Mouse (Mus musculus) intestine, embryonic 15.5 days (tissue): ENCODE measurements around the gene Uba2. TPM values are rescaled to one million over a fixed set of nuclear protein-coding genes. Genes with fewer than 3 reads are reported as not detected.

Experiments used
- ATAC-seq: fragments of 200-750 bp; cut with Nextera tagmentation; 2 replicates; pipeline ENCODE4 v1.8.0; 2017; ENCODE audit warnings: moderate TSS enrichment, moderate library complexity
- H3K27ac ChIP-seq: fragments of 300-500 bp; sonication (generic); 2 replicates; pipeline ENCODE4 v1.5.1; 2015; ENCODE audit warnings: mild to moderate bottlenecking, inconsistent platforms
- H3K27me3 ChIP-seq: fragments of 300-500 bp; sonication (generic); replicated peaks from 2 replicates; pipeline ENCODE4 v1.6.1; 2015; ENCODE audit warnings: inconsistent platforms
- H3K36me3 ChIP-seq: fragments of 300-500 bp; sonication (generic); 2 replicates; pipeline ENCODE4 v1.6.1; 2015; ENCODE audit warnings: inconsistent platforms
- H3K4me1 ChIP-seq: fragments of 300-500 bp; sonication (generic); replicated peaks from 2 replicates; pipeline ENCODE4 v1.6.1; 2015; ENCODE audit warnings: inconsistent platforms
- H3K4me2 ChIP-seq: fragments of 300-500 bp; sonication (generic); replicated peaks from 2 replicates; pipeline ENCODE4 v1.6.1; 2015; ENCODE audit warnings: mild to moderate bottlenecking, inconsistent platforms
- H3K4me3 ChIP-seq: fragments of 300-500 bp; sonication (generic); replicated peaks from 2 replicates; pipeline ENCODE4 v1.5.1; 2015; ENCODE audit warnings: inconsistent platforms
- H3K9ac ChIP-seq: fragments of 300-500 bp; sonication (generic); 2 replicates; pipeline ENCODE4 v1.6.1; 2015; ENCODE audit warnings: inconsistent platforms
- H3K9me3 ChIP-seq: fragments of 300-500 bp; sonication (generic); 2 replicates; pipeline ENCODE4 v1.6.1; 2016; ENCODE audit warnings: inconsistent platforms
- WGBS: fragments of 180-500 bp; shearing (Covaris S2); methylation state at CpG from one replicate; pipeline ENCODE4 v1.1.7; 2015; 5-methylcytosine and 5-hydroxymethylcytosine counted together
- polyA plus RNA-seq: library from polyadenylated mRNA; unstranded; fragments of >200 nt; fragmentation: Nextera tagmentation; extraction: Ambion mirVana; gene quantifications from 2 replicates; pipeline ENCODE4 v1.2.1, GENCODE M21; 2015

Gene Uba2
- polyA plus RNA-seq, 1 experiment from 2014 or later: 168 TPM

DNA sequence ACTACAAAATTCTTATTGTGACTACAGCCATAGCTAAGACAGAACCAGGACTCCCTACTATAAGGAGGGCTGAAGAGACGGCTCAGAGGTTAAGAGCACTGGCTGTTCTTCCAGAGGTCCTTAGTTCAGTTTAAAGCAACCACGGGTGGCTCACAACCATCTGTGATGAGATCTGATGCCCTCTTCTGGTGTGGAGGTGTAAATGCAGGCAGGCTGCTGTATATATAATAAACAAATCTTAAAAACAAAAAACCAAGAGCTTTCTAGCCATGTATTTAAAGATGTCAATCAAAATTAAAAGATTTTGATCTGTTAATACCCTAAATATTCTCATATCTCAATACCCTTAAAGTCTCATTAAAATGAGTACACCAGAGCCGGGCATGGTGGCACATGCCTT lies 10.2 kb downstream of the Uba2 start:
- WGBS: 94% methylated on average over 3 of the region's 3 CpGs
- peaks cover 65% of the 10 kb centered on the region for H3K36me3 ChIP-seq

DNA sequence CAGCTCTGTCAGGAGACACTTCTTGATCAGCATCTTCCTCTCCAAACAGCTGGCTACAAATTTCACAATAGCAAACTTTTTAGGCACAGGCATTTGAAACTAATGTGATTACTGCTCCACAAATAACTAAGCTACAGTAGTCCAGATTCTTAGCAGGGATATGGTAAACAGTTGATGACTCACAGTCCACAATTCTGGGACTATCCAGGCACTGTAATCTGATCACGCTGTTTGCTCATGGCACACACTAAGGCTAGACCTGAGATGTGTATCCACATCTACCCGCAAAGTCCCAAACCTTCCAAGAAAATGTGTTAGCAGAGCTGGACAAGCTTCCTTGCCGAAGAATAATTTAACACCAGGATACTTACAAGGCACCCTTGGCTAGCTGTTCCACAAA lies 11.4 kb downstream of the Uba2 start:
- H3K9me3 ChIP-seq: no peaks in the 10 kb centered on the region
- H3K27ac ChIP-seq: no peak overlapping the region
- no peak overlapping the region for H3K4me3 ChIP-seq
- WGBS: 93% methylated on average over 3 of the region's 3 CpGs
- no peak for ATAC-seq
- peaks cover 66% of the 10 kb centered on the region for H3K36me3 ChIP-seq
- H3K27me3 ChIP-seq: no peaks in the 10 kb centered on the region
- no peak overlapping the region for H3K9ac ChIP-seq
- H3K4me2 ChIP-seq: no peak overlapping the region
- H3K4me1 ChIP-seq: no peaks in the 10 kb centered on the region

More for the DNA sequence above, 10.2 kb downstream of the Uba2 start:
- no peak overlapping the region for H3K4me2 ChIP-seq
- no peak for ATAC-seq
- H3K4me1 ChIP-seq: no peaks in the 10 kb centered on the region
- H3K4me3 ChIP-seq: no peak overlapping the region
- H3K9ac ChIP-seq: no peak overlapping the region
- no peaks in the 10 kb centered on the region for H3K9me3 ChIP-seq
- no peak overlapping the region for H3K27ac ChIP-seq
- H3K27me3 ChIP-seq: no peaks in the 10 kb centered on the region

DNA sequence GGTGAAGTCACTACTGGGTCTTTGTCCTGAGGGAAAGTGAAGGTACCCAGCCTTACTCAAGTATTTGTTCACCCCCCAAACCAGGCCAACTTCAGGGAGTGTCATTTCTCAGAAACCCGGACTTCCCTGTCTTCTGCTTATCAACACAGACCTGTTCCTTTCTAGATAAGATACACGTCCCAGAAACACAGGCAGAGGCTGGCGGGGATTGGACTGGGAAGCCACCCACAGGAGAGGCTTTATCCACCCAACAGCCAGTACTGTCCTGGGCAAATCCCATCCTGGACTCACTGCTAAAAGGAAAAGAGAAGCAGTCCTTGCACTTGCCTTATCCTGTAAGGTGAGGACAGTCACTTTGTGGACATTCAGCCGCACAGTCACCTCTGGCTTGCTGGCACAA lies 22.2 kb downstream of the Uba2 start:
- H3K9ac ChIP-seq: no peak overlapping the region
- no peak overlapping the region for H3K27ac ChIP-seq
- no peaks in the 10 kb centered on the region for H3K27me3 ChIP-seq
- peak; percentile 36; the same call in 1 of the 2 replicates for ATAC-seq
- H3K36me3 ChIP-seq: peaks cover 80% of the 10 kb centered on the region
- H3K4me1 ChIP-seq: no peaks in the 10 kb centered on the region
- no peak overlapping the region for H3K4me2 ChIP-seq
- no peak overlapping the region for H3K4me3 ChIP-seq
- 76% methylated on average over 4 of the region's 4 CpGs for WGBS
- no peaks in the 10 kb centered on the region for H3K9me3 ChIP-seq

DNA sequence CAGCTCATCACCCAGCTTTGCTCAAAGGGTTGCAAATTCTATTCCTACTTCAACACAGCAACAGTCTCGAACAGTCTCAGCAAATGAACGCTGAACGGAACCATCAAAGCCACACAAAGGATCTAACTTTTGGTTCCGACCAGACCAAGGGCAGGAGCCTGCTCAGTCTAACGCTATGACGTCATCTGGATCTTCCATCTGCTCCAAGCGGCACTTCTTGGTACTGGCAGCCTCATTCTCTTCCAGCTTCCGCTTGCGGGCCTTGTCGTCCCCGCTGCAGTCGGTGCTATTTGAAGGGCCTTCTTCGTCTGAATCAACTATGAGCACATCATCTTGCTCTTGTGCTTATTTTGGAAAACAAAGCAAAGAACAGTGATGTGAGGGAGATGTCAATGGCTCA lies 28.3 kb downstream of the Uba2 start:
- WGBS: 96% methylated on average over 13 of the region's 13 CpGs
- no peak overlapping the region for H3K4me2 ChIP-seq
- ATAC-seq: no peak
- peaks cover 53% of the 10 kb centered on the region for H3K36me3 ChIP-seq
- H3K9me3 ChIP-seq: no peaks in the 10 kb centered on the region
- H3K27ac ChIP-seq: no peak overlapping the region
- no peak overlapping the region for H3K9ac ChIP-seq
- no peak overlapping the region for H3K4me3 ChIP-seq
- H3K27me3 ChIP-seq: no peaks in the 10 kb centered on the region
- H3K4me1 ChIP-seq: no peaks in the 10 kb centered on the region

DNA sequence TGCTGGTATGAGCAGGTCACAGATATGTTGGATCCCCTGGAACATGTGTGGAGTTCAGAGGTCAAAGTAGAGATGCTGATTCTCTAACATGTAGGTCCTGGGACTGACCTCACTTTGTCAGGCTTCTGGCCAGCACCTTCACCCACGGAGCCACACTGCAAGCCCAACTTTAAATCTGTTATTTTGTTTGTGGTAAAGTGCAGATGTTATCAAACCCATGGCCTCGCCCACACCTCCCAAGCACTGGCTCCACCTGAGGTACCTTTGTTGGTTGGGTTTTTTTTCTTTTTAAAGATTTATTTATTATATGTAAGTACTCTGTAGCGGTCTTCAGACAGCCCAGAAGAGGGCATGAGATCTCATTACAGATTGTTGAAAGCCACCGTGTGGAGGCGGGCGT lies 29.9 kb downstream of the Uba2 start:
- H3K9ac ChIP-seq: no peak overlapping the region
- WGBS: 90% methylated on average over 6 of the region's 6 CpGs
- H3K4me3 ChIP-seq: no peak overlapping the region
- H3K36me3 ChIP-seq: peaks cover 42% of the 10 kb centered on the region
- H3K4me1 ChIP-seq: no peaks in the 10 kb centered on the region
- H3K4me2 ChIP-seq: no peak overlapping the region
- H3K9me3 ChIP-seq: no peaks in the 10 kb centered on the region
- H3K27ac ChIP-seq: no peak overlapping the region
- no peaks in the 10 kb centered on the region for H3K27me3 ChIP-seq
- ATAC-seq: no peak; the same call in 1 of the 2 replicates

DNA sequence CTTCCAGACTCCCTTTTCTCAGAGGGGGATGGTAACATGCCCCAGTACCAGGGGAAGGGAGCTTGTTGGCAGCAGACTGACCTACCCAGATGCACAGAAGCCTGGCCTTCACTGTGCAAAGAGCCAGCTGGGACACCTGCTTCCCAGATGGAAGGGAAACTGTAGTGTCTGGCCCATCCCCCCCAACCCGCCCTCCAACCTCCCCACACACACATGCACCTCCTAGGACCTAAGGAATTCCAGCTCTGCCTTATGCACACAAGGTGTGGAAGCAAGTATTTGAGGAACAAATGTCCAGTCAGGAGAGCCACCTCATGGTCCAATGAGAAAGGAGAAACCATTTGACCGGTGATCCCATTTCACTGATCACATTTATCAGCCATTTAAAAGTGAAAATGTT lies 35.1 kb downstream of the Uba2 start:
- peaks cover 17% of the 10 kb centered on the region for H3K4me1 ChIP-seq
- no peaks in the 10 kb centered on the region for H3K9me3 ChIP-seq
- ATAC-seq: no peak
- H3K4me2 ChIP-seq: no peak overlapping the region
- H3K9ac ChIP-seq: no peak overlapping the region
- no peak overlapping the region for H3K4me3 ChIP-seq
- no peaks in the 10 kb centered on the region for H3K27me3 ChIP-seq
- no peak overlapping the region for H3K27ac ChIP-seq
- WGBS: 74% methylated on average over 2 of the region's 2 CpGs
- no peaks in the 10 kb centered on the region for H3K36me3 ChIP-seq

DNA sequence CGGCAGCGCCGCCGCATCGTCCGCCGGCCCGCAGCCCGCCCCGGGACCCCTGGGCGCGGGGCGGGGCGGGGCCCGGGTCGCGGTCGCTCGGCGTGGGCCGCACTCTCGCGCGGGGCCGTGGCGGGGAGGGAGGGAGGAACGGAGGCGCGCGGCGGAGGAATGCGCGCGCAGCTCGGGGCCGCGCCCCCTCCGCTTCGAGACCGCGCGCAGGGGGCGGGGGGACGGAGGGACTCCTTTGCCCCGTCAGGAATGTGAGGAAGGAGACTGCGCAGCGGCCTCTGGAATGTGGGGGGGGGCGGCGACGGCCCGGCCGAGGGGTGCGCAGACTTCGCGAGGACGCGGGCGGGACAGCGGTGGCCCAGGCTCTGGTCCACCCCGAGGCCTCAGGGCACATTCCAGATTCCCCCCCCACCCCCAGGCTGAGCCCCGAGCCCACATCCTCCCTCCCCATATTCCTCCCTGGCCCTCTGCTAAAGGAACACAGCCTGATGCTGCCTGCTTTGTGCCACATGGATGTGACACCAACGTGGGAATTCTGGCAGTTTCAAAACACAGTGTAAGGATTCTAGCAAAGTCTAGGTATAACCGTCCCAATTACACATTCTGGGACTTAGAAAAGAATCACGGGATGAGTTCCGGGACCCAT lies 36.2 kb downstream of the Uba2 start, which contains the start of gene Wtip:
TSS of gene Wtip (minus strand) at position 152 of the 646 bp plus-strand sequence.
- H3K36me3 ChIP-seq: no peaks in the 10 kb centered on the region
- H3K9me3 ChIP-seq: no peaks in the 10 kb centered on the region
- H3K9ac ChIP-seq: peak within 1 kb of the TSS; percentile 83
- peak within 1 kb of the TSS; percentile 76 for H3K27ac ChIP-seq
- peak within 1 kb of the TSS; percentile 89 for H3K4me3 ChIP-seq
- 1% methylated on average over 46 of the region's 65 CpGs for WGBS
- H3K27me3 ChIP-seq: no peaks in the 10 kb centered on the region
- H3K4me1 ChIP-seq: peaks cover 17% of the 10 kb centered on the region
- H3K4me2 ChIP-seq: peak within 1 kb of the TSS; percentile 74
- peak; percentile 91 for ATAC-seq

DNA sequence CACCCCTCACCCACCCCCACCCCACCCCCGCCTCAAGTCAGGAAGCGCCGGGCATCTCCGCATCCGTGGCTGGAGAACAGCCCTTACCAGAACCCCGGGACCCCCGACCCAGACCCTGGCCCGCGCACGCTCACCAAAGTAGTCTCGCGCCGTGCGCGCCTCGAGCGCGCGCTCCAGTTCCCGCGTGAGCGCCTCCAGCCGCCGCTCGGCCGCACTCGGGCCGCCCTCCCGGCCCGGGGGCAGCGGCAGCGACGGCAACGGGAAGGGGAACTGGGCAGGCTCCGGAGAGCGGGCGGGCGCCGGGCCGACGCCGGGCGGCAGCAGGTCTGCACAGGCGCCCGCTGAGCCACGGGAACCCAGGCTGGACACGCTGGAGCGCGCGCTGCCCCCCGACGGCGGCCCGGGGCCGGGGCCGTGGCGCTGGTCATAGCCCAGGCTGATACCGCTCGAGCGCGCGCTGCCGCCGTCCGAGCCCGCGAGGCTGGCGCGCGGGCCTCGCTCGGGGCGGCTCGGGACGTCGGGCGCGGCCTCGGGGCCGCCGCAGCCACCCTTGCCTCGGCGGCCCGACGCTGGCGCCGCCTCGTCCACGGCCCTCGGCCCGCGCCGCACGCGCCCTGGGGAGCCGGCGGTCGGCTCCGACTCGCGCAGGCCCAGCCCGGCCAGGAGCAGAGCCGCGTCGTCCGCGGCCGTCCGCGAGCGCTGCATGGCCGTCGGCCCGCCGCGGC lies 36.9 kb downstream of the Uba2 start:
- Histone ChIP-seq H3K4me1 (peaks cover 17% of the 10 kb centered on the region), H3K9me3 (no peaks in the 10 kb centered on the region), H3K36me3 (no peaks in the 10 kb centered on the region), H3K4me3 (peak overlapping the region; percentile 89), H3K27ac (peak overlapping the region; percentile 76), H3K4me2 (peak overlapping the region; percentile 74), H3K27me3 (no peaks in the 10 kb centered on the region), H3K9ac (peak overlapping the region; percentile 83)
- ATAC-seq: peak; percentile 80
- WGBS: under 1% methylated on average over 104 of the region's 116 CpGs

DNA sequence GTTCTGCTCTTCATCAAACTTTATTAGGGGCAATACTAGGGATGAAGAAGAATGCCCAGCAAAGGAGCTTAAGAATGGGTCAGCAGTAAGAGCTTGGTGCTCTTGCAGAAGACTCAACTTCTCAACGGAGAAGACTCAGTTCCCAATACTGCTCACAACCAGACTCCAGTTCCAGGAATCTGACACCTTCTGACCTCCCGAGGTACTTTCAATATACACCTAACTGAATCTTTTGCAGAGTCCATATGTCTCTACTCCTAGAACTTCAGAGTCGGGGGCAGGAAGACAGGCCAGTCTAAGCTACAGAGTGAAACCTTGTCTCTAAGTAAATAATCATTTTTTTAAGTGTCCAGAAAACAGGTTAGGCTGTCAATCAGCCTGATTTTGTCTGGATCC lies 37.4 kb downstream of the Uba2 start:
- ATAC-seq: peak; percentile 26; the same call in 1 of the 2 replicates
- Histone ChIP-seq H3K27me3 (no peaks in the 10 kb centered on the region), H3K4me1 (peaks cover 17% of the 10 kb centered on the region), H3K9ac (peak overlapping the region; percentile 83), H3K27ac (no peak overlapping the region), H3K9me3 (no peaks in the 10 kb centered on the region), H3K4me2 (peak overlapping the region; percentile 74), H3K36me3 (0 out of 2 replicates have a peak, but pooled peaks cover 4% of the 10 kb centered on the region), H3K4me3 (peak overlapping the region; percentile 89)
- whole genome bisulfite sequencing: 3% methylated on average over 3 of the region's 3 CpGs

DNA sequence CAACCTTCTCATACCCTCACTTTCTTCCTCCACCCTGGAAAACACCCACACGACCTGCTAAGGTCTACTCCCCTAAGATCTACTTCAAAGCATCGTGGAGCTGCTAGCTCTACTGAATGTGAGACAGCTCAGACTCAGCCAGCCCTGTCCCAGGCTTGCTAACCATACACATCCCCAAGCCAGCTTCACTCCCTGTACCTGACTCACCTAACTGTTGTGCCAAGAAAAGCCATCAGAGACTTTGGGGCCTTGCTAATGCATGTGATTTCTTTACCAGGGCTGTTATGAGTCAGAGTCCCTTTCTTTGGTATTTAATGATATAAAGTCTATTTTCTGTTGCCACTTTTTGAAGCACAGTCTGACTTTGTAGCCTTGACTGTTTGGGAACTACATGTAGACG lies 38.3 kb downstream of the Uba2 start:
- Histone ChIP-seq H3K9ac (peak overlapping the region; percentile 15; the same call in 1 of the 2 replicates), H3K27me3 (no peaks in the 10 kb centered on the region), H3K4me1 (peaks cover 17% of the 10 kb centered on the region), H3K27ac (no peak overlapping the region), H3K4me2 (peak overlapping the region; percentile 74), H3K9me3 (no peaks in the 10 kb centered on the region), H3K36me3 (0 out of 2 replicates have a peak, but pooled peaks cover 6% of the 10 kb centered on the region), H3K4me3 (no peak overlapping the region)
- no peak for ATAC-seq
- WGBS: 60% methylated on average over 3 of the region's 3 CpGs

DNA sequence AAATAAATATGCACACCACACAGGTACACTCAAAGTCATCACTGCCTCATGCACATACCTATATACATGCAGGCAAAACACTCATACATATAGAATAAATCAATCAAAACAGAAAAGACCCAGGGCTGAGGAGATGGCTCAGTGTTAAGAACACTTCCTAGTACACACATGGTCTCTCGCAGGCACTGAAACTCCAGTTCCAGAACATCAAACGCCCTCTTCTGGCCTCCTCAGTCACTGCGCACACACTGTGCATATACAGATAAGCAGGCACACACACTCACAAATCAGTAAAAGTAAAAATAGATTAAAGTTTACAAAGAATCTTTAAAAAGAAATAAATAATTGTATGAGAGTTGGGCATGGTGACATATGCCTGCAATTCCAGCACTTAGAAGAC lies 43.1 kb downstream of the Uba2 start:
- Histone ChIP-seq H3K9me3 (no peaks in the 10 kb centered on the region), H3K27me3 (no peaks in the 10 kb centered on the region), H3K4me1 (peaks cover 8% of the 10 kb centered on the region; the same call in 1 of the 2 replicates), H3K36me3 (0 out of 2 replicates have a peak, but pooled peaks cover 6% of the 10 kb centered on the region), H3K27ac (no peak overlapping the region), H3K9ac (no peak overlapping the region), H3K4me2 (no peak overlapping the region), H3K4me3 (no peak overlapping the region)
- WGBS: 85% methylated on average over 3 of the region's 3 CpGs
- no peak for ATAC-seq

DNA sequence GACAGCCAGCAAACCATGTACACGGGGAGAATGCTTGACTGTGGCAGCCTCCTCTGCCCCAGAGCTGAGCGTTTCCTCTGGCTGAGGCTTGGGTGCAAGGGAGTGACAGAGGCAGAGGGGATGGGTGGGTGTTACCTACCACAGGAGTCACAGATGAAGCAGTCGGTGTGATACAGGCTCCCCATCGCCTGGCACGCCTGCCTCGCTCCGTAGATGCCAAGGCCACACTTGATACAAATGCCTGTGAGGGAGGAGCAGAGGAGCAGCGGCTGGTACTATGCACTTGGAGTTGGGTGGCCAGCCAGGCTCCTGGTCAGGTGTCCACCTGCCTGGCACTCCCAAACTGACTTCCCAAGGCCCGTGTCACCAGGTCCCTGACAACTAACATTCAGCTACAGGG lies 44.1 kb downstream of the Uba2 start:
- 90% methylated on average over 9 of the region's 9 CpGs for WGBS
- Histone ChIP-seq H3K9me3 (no peaks in the 10 kb centered on the region), H3K27me3 (no peaks in the 10 kb centered on the region), H3K27ac (no peak overlapping the region), H3K4me1 (peaks cover under 1% of the 10 kb centered on the region; the same call in 1 of the 2 replicates), H3K4me3 (no peak overlapping the region), H3K36me3 (0 out of 2 replicates have a peak, but pooled peaks cover 6% of the 10 kb centered on the region), H3K9ac (no peak overlapping the region), H3K4me2 (no peak overlapping the region)
- no peak for ATAC-seq
